Mouse (Mus musculus) neural tube, embryonic 13.5 days (tissue): ENCODE data around the gene Ccdc73. TPM values are rescaled to one million over a fixed set of nuclear protein-coding genes. Genes with fewer than 3 reads are reported as not detected.
A peak's percentile ranks its signal among the peaks of the same experiment; 100 is the strongest.
"Not testable (repeated sequence)": the region's sequence is repeated elsewhere in the genome, so short reads cannot be mapped to it uniquely, and the experiment has no call there.

Source experiments
- ATAC-seq: fragments of 200-750 bp; cut with Nextera tagmentation; 2 replicates; pipeline ENCODE4 v1.8.0; 2017; ENCODE audit warnings: low read depth, mild to moderate bottlenecking, moderate TSS enrichment, moderate library complexity
- H3K27ac ChIP-seq: fragments of 300-500 bp; sonication (generic); replicated peaks from 2 replicates; pipeline ENCODE4 v1.5.1; 2015; ENCODE audit warnings: moderate library complexity, mild to moderate bottlenecking, inconsistent platforms
- H3K27me3 ChIP-seq: fragments of 300-500 bp; sonication (generic); 2 replicates; pipeline ENCODE4 v1.6.1; 2015; ENCODE audit warnings: mild to moderate bottlenecking, inconsistent platforms
- H3K36me3 ChIP-seq: fragments of 300-500 bp; sonication (generic); 2 replicates; pipeline ENCODE4 v1.6.1; 2015; ENCODE audit warnings: mild to moderate bottlenecking, inconsistent platforms
- H3K4me1 ChIP-seq: fragments of 300-500 bp; sonication (generic); replicated peaks from 2 replicates; pipeline ENCODE4 v1.6.1; 2015; ENCODE audit warnings: inconsistent platforms
- H3K4me2 ChIP-seq: fragments of 300-500 bp; sonication (generic); 2 replicates; pipeline ENCODE4 v1.6.1; 2015; ENCODE audit warnings: inconsistent platforms, mild to moderate bottlenecking, moderate library complexity
- H3K4me3 ChIP-seq: fragments of 300-500 bp; sonication (generic); 2 replicates; pipeline ENCODE4 v1.5.1; 2015; ENCODE audit warnings: mild to moderate bottlenecking, inconsistent platforms
- H3K9ac ChIP-seq: fragments of 300-500 bp; sonication (generic); 2 replicates; pipeline ENCODE4 v1.6.1; 2015; ENCODE audit warnings: moderate library complexity, mild to moderate bottlenecking, inconsistent platforms
- H3K9me3 ChIP-seq: fragments of 300-500 bp; sonication (generic); 2 replicates; pipeline ENCODE4 v1.6.1; 2016; ENCODE audit warnings: inconsistent platforms
- WGBS: fragments of 180-500 bp; shearing (Covaris S2); methylation state at CpG from one replicate; pipeline ENCODE4 v1.1.7; 2015; 5-methylcytosine and 5-hydroxymethylcytosine counted together
- polyA plus RNA-seq: library from polyadenylated mRNA; unstranded; fragments of >200 nt; fragmentation: Nextera tagmentation; extraction: Ambion mirVana; gene quantifications from 2 replicates; pipeline ENCODE4 v1.2.1, GENCODE M21; 2015

The Ccdc73 gene
- polyA plus RNA-seq, 1 experiment from 2014 or later = 7.8 TPM

GRCm38 (mm10) chr2:105017802-105018201 is 150.2 kb downstream of the Ccdc73 start:
- ATAC-seq = no peak
- peaks cover 10% of the 10 kb centered on the region for H3K36me3 ChIP-seq
- peak overlapping the region; percentile 92; the same call in 1 of the 2 replicates for H3K4me3 ChIP-seq
- H3K9ac ChIP-seq = no peak overlapping the region
- H3K4me1 ChIP-seq = peaks cover 22% of the 10 kb centered on the region
- H3K9me3 ChIP-seq = no peaks in the 10 kb centered on the region
- no peak overlapping the region for H3K4me2 ChIP-seq
- 83% methylated on average over 3 of the region's 3 CpGs for WGBS
- no peak overlapping the region for H3K27ac ChIP-seq
- no peaks in the 10 kb centered on the region for H3K27me3 ChIP-seq

DNA sequence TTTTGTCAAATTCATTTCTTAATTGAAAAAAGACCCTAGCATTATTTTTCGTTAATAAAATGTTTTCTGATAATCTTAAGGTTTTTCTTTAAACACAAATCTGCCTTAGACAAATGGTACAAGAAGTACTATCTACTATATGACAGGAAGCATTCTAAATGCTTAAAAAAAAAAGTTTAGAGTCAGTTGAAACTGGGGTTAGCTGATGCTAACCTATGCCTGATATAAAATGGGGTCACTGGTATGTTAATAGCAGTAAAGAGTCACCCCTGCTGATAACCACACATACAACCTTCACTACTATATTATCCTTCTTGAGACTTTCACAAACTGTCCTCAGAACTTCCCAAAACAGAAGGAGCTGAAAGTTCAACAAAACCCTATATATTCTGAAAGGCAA is 151.9 kb downstream of the Ccdc73 start:
- H3K4me3 ChIP-seq = no peak overlapping the region

DNA sequence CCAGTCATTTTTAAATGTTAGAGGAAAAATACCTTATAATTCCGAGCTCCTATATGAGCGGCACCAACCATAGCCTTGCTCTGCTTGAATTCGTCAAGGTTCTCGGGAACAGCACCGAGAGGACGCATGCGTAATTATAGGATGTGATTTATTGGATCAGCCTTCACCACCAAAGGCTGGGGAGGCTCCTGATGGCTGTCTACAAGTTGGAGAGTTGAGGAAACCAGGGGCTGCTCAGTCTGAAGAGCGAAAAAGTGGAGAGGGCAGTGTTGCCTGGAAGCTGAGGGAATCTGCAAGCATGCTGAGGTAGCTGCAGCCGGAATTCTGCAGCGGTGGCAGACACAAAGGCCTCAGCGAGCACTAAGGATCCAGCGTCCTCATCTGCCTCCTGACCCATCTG is 153.7 kb downstream of the Ccdc73 start:
- H3K9ac ChIP-seq = no peak overlapping the region
- H3K4me1 ChIP-seq = peaks cover 8% of the 10 kb centered on the region
- 71% methylated on average over 12 of the region's 12 CpGs for WGBS
- no peak for ATAC-seq
- no peaks in the 10 kb centered on the region for H3K36me3 ChIP-seq
- no peak overlapping the region for H3K27ac ChIP-seq
- H3K27me3 ChIP-seq = no peaks in the 10 kb centered on the region
- no peak overlapping the region for H3K4me3 ChIP-seq
- H3K9me3 ChIP-seq = no peaks in the 10 kb centered on the region
- no peak overlapping the region for H3K4me2 ChIP-seq

More for the DNA sequence above, 151.9 kb downstream of the Ccdc73 start:
- no peak for ATAC-seq
- 96% methylated on average over 1 of the region's 1 CpGs for WGBS
- H3K36me3 ChIP-seq = no peaks in the 10 kb centered on the region
- no peak overlapping the region for H3K4me2 ChIP-seq
- no peaks in the 10 kb centered on the region for H3K9me3 ChIP-seq
- no peak overlapping the region for H3K9ac ChIP-seq
- peaks cover 22% of the 10 kb centered on the region for H3K4me1 ChIP-seq
- H3K27ac ChIP-seq = no peak overlapping the region
- H3K27me3 ChIP-seq = no peaks in the 10 kb centered on the region

DNA sequence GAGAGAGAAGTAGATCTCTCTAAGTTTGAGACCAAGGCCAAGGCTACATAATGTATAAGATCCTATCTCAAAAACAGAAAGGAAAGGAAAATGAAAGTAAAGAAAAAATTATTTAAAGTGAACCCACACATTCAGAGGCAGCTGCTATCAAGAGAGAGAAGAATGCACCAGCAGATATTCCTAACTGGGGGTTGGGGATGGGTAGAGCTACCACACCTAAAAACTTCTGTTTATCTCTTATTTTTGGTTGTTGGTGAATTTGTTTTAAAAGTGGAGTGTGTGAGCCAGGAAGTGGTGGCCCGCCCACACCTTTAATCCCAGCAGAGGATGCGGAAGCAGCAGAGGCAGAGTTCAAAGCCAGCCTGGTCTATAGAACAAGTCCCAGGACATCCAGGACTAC is 154.2 kb downstream of the Ccdc73 start:
- no peak overlapping the region for H3K27ac ChIP-seq
- H3K9me3 ChIP-seq = no peaks in the 10 kb centered on the region
- no peaks in the 10 kb centered on the region for H3K36me3 ChIP-seq
- no peak overlapping the region for H3K4me2 ChIP-seq
- no peak overlapping the region for H3K4me3 ChIP-seq
- peaks cover 7% of the 10 kb centered on the region for H3K4me1 ChIP-seq
- no peak for ATAC-seq
- no peaks in the 10 kb centered on the region for H3K27me3 ChIP-seq
- WGBS = 91% methylated on average over 2 of the region's 2 CpGs
- H3K9ac ChIP-seq = no peak overlapping the region

- Histone ChIP-seq H3K36me3 (no peaks in the 10 kb centered on the region), H3K9ac (no peak overlapping the region), H3K27me3 (no peaks in the 10 kb centered on the region), H3K27ac (no peak overlapping the region), H3K4me3 (no peak overlapping the region), H3K4me2 (no peak overlapping the region), H3K9me3 (no peaks in the 10 kb centered on the region), H3K4me1 (no peaks in the 10 kb centered on the region)
- WGBS = 73% methylated on average over 6 of the region's 6 CpGs
- ATAC-seq = no peak
These were observed 155.5 kb downstream of the Ccdc73 start for GRCm38 (mm10) chr2:105023031-105023615.

DNA sequence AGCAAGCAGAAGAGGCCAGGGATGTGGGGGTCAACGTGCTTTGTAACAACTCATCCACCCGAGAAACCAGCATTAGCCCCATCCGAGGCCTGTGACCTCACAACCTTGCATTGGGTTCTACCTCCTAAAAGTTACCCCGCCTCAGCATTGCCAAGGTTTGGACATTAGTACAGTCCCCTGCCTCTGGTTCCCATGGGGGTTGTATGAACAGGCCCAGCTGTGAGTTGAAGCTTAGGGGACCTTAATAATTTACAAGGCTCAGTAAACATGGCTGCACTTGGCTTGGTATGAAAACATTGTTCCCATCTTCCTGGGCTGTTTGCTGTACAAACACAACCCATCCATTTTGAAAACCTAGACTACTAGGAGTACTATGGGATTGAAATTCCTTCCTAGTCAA is 156.2 kb downstream of the Ccdc73 start:
- H3K36me3 ChIP-seq = no peaks in the 10 kb centered on the region
- H3K27me3 ChIP-seq = no peaks in the 10 kb centered on the region
- H3K9me3 ChIP-seq = no peaks in the 10 kb centered on the region
- 70% methylated on average over 4 of the region's 4 CpGs for WGBS
- ATAC-seq = no peak
- H3K4me2 ChIP-seq = no peak overlapping the region
- no peak overlapping the region for H3K27ac ChIP-seq
- no peak overlapping the region for H3K9ac ChIP-seq
- no peak overlapping the region for H3K4me3 ChIP-seq
- H3K4me1 ChIP-seq = no peaks in the 10 kb centered on the region

- H3K9ac ChIP-seq, H3K9me3 ChIP-seq, ATAC-seq, H3K27me3 ChIP-seq, H3K4me3 ChIP-seq, H3K36me3 ChIP-seq, H3K4me1 ChIP-seq, H3K27ac ChIP-seq, H3K4me2 ChIP-seq: not testable (repeated sequence)
- WGBS = 81% methylated on average over 12 of the region's 12 CpGs
These were observed 158.0 kb downstream of the Ccdc73 start for GRCm38 (mm10) chr2:105025610-105026009.

- H3K27me3 ChIP-seq = no peaks in the 10 kb centered on the region
These were observed 159.5 kb downstream of the Ccdc73 start for GRCm38 (mm10) chr2:105026950-105027695.

DNA sequence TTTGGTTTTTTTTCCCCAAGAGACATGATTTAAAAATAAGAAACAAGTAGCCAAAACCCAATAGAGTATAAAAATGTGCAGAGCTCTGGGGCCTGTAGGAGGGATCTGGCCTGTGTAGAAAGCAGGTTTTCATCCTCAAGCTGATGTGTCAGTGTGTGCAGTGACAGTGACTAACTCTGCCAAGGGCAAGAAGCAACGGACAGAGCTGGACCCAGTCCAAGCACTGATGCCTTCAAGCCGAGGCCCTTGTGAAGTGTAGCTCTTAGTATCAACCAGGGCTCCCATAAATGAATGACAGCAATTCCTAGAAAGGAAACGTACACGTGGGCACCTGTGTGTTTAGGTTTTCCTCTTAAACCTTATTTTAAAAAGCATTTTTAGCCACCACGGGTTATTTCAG is 161.2 kb downstream of the Ccdc73 start:
- H3K4me1 ChIP-seq = no peaks in the 10 kb centered on the region
- no peaks in the 10 kb centered on the region for H3K27me3 ChIP-seq
- no peak overlapping the region for H3K9ac ChIP-seq
- no peak overlapping the region for H3K27ac ChIP-seq
- H3K4me3 ChIP-seq = no peak overlapping the region
- no peaks in the 10 kb centered on the region for H3K9me3 ChIP-seq
- 80% methylated on average over 5 of the region's 5 CpGs for WGBS
- no peak overlapping the region for H3K4me2 ChIP-seq
- no peaks in the 10 kb centered on the region for H3K36me3 ChIP-seq
- no peak for ATAC-seq

More at GRCm38 (mm10) chr2:105026950-105027695, 159.5 kb downstream of the Ccdc73 start:
- Histone ChIP-seq H3K4me1 (no peaks in the 10 kb centered on the region), H3K9me3 (no peaks in the 10 kb centered on the region), H3K4me3 (no peak overlapping the region), H3K4me2 (no peak overlapping the region), H3K9ac (no peak overlapping the region), H3K27ac (no peak overlapping the region), H3K36me3 (no peaks in the 10 kb centered on the region)
- 75% methylated on average over 22 of the region's 22 CpGs for WGBS
- no peak for ATAC-seq

GRCm38 (mm10) chr2:105030505-105030904 is 162.9 kb downstream of the Ccdc73 start:
- Histone ChIP-seq H3K4me2 (no peak overlapping the region), H3K9me3 (no peaks in the 10 kb centered on the region), H3K4me1 (peaks cover 2% of the 10 kb centered on the region), H3K9ac (no peak overlapping the region), H3K4me3 (no peak overlapping the region), H3K27ac (no peak overlapping the region), H3K27me3 (no peaks in the 10 kb centered on the region), H3K36me3 (no peaks in the 10 kb centered on the region)
- ATAC-seq = no peak
- 90% methylated on average over 5 of the region's 5 CpGs for WGBS

GRCm38 (mm10) chr2:105034084-105034483 is 166.5 kb downstream of the Ccdc73 start:
- H3K4me2 ChIP-seq = no peak overlapping the region
- H3K4me3 ChIP-seq = no peak overlapping the region
- 41% methylated on average over 3 of the region's 3 CpGs for WGBS
- peaks cover 11% of the 10 kb centered on the region for H3K4me1 ChIP-seq
- H3K27me3 ChIP-seq = no peaks in the 10 kb centered on the region
- ATAC-seq = no peak
- no peak overlapping the region for H3K27ac ChIP-seq
- H3K36me3 ChIP-seq = no peaks in the 10 kb centered on the region
- no peak overlapping the region for H3K9ac ChIP-seq
- H3K9me3 ChIP-seq = no peaks in the 10 kb centered on the region

- no peak overlapping the region for H3K4me2 ChIP-seq
- no peak overlapping the region for H3K27ac ChIP-seq
- no peak for ATAC-seq
- 32% methylated on average over 11 of the region's 11 CpGs for WGBS
- H3K4me1 ChIP-seq = peaks cover 11% of the 10 kb centered on the region
- no peak overlapping the region for H3K9ac ChIP-seq
- H3K36me3 ChIP-seq = no peaks in the 10 kb centered on the region
- H3K27me3 ChIP-seq = no peaks in the 10 kb centered on the region
- no peak overlapping the region for H3K4me3 ChIP-seq
- H3K9me3 ChIP-seq = no peaks in the 10 kb centered on the region
These were observed 168.4 kb downstream of the Ccdc73 start for GRCm38 (mm10) chr2:105035985-105036384.
